Mouse (Mus musculus): ENCODE measurements around the gene Col4a6.
A peak's percentile ranks its signal among the peaks of the same experiment; 100 is the strongest.

Col4a6 gene

GRCm38 (mm10) chrX:141249636-141250035 lies 224.2 kb downstream of the Col4a6 start:
- no peak for DNase-seq (ENCODE audit: low read depth)

GRCm38 (mm10) chrX:141236564-141237333 lies 237.1 kb downstream of the Col4a6 start:
- DNase-seq (ENCODE audit: low read depth) = no peak

- no peak for DNase-seq (ENCODE audit: low read depth)
These were observed 245.7 kb downstream of the Col4a6 start for GRCm38 (mm10) chrX:141228169-141228568.

- no peak for DNase-seq (ENCODE audit: low read depth)
These were observed 261.1 kb downstream of the Col4a6 start for GRCm38 (mm10) chrX:141212802-141213201.

GRCm38 (mm10) chrX:141198993-141199392 lies 274.9 kb downstream of the Col4a6 start:
- DNase-seq (ENCODE audit: low read depth) = no peak

GRCm38 (mm10) chrX:141195036-141195435 lies 278.8 kb downstream of the Col4a6 start:
- no peak for DNase-seq (ENCODE audit: low read depth)

GRCm38 (mm10) chrX:141175353-141175752 lies 298.5 kb downstream of the Col4a6 start:
- DNase-seq (ENCODE audit: low read depth) = peak; percentile 9

- no peak for DNase-seq (ENCODE audit: low read depth)
These were observed 308.8 kb downstream of the Col4a6 start for GRCm38 (mm10) chrX:141165067-141165466.

- DNase-seq (ENCODE audit: low read depth) = no peak
These were observed 313.5 kb downstream of the Col4a6 start for GRCm38 (mm10) chrX:141160371-141160770.

GRCm38 (mm10) chrX:141158160-141158559 lies 315.7 kb downstream of the Col4a6 start:
- DNase-seq (ENCODE audit: low read depth) = peak; percentile 23

- no peak for DNase-seq (ENCODE audit: low read depth)
These were observed 316.2 kb downstream of the Col4a6 start for GRCm38 (mm10) chrX:141157626-141158025.

GRCm38 (mm10) chrX:141156696-141157095 lies 317.2 kb downstream of the Col4a6 start:
- DNase-seq (ENCODE audit: low read depth) = peak; percentile 33

- DNase-seq (ENCODE audit: low read depth) = no peak
These were observed 322.7 kb downstream of the Col4a6 start for GRCm38 (mm10) chrX:141151182-141151581.

- DNase-seq (ENCODE audit: low read depth) = no peak
These were observed 323.6 kb downstream of the Col4a6 start for GRCm38 (mm10) chrX:141150290-141150689.

- no peak for DNase-seq (ENCODE audit: low read depth)
These were observed 324.2 kb downstream of the Col4a6 start for GRCm38 (mm10) chrX:141149705-141150104.
